23 mouse cellular contexts compared by ENCODE assay signal in the genomic region with DNA sequence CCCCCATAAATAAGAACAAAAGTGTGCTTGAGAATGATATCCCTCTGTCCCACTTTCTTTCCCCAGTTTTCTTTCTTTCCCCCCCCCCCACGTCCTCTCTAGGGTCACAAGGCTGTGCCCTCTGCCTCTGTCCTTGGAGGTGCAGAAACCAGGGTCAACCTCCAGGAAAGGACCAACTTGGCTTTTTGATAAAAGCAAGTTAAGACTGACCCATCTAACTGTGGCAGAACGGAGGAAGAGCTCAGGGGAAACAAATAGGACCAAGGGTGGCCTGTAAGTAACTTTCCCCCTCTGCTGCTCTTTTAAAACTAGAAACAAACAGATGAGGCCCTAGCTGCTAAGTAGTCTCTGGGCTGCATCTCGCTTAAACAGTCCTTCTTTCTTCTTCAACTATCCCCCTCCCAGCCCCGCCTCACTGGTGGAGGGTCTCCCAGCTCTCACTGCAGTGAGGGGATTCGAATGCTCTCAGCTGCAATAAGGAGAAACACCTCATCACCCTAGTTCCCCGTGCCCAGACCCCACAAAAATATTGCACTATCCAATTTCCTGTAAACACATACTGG. TPM values are rescaled to one million over a fixed set of nuclear protein-coding genes. Genes with fewer than 3 reads are reported as not detected.
DNase-seq lines count a peak whose midpoint lies in the region; ATAC-seq and TF ChIP-seq lines count a peak whose summit lies in the region.
"Had no signal": no experiment of that assay in that cellular context is flagged by ENCODE, and none has a peak within 500 bp of the region (broad histone marks: within the 10 kb centered on the region; RNA-seq: fewer than 3 reads in every experiment).

No protein-coding gene starts in this region.

- H3K27me3 ChIP-seq in hindbrain, embryonic 11.5 days (ENCODE audit: control insufficient read depth, insufficient read depth, low read length), result peaks cover 87% of the 10 kb centered on the region
- peaks cover 34% of the 10 kb centered on the region for H3K27me3 ChIP-seq in hindbrain, embryonic 16.5 days (replicated peaks; ENCODE audit: control insufficient read depth, insufficient read depth, low read length)
- H3K27me3 ChIP-seq in kidney, embryonic 16.5 days (ENCODE audit: insufficient read depth, low read length), result peaks cover 88% of the 10 kb centered on the region
- H3K27me3 ChIP-seq in midbrain, embryonic 14.5 days (ENCODE audit: control insufficient read depth, insufficient read depth, low read length), result peaks cover 61% of the 10 kb centered on the region
- peaks cover 43% of the 10 kb centered on the region for H3K27me3 ChIP-seq in midbrain, postnatal 0 days (ENCODE audit: insufficient read depth, low read length)

- H3K27ac ChIP-seq in hindbrain, embryonic 11.5 days (ENCODE audit: low read depth, low read length), result no peak overlapping the region
- no peak overlapping the region for H3K27ac ChIP-seq in hindbrain, embryonic 16.5 days (ENCODE audit: low read depth, low read length)
- peak overlapping the region; percentile 86 for H3K27ac ChIP-seq in kidney, embryonic 16.5 days (ENCODE audit: low read length)
- no peak overlapping the region for H3K27ac ChIP-seq in midbrain, embryonic 14.5 days (replicated peaks; ENCODE audit: low read depth, low read length)
- H3K27ac ChIP-seq in midbrain, postnatal 0 days (ENCODE audit: low read depth, low read length), result no peak overlapping the region
- H3K27ac ChIP-seq: embryonic facial prominence, embryonic 10.5 days; forebrain, embryonic 13.5 days; heart, adult 2 months; heart, embryonic 15.5 days; hindbrain, embryonic 14.5 days had no signal

- no peak overlapping the region for H3K9ac ChIP-seq in hindbrain, embryonic 11.5 days (ENCODE audit: low read depth, low read length)
- H3K9ac ChIP-seq in hindbrain, embryonic 16.5 days (ENCODE audit: low read depth, low read length), result no peak overlapping the region
- no peak overlapping the region for H3K9ac ChIP-seq in kidney, embryonic 16.5 days (replicated peaks; ENCODE audit: low read length)
- no peak overlapping the region for H3K9ac ChIP-seq in midbrain, embryonic 14.5 days (replicated peaks; ENCODE audit: low read length)
- no peak overlapping the region for H3K9ac ChIP-seq in midbrain, postnatal 0 days (replicated peaks; ENCODE audit: low read length, poor library complexity, severe bottlenecking)
- H3K9ac ChIP-seq: forebrain, embryonic 13.5 days; forebrain, postnatal 0 days; heart, embryonic 15.5 days; hindbrain, embryonic 14.5 days had no signal

- no peak overlapping the region for H3K4me2 ChIP-seq in hindbrain, embryonic 11.5 days (replicated peaks; ENCODE audit: low read depth, low read length)
- H3K4me2 ChIP-seq in hindbrain, embryonic 16.5 days (ENCODE audit: low read length), result no peak overlapping the region
- no peak overlapping the region for H3K4me2 ChIP-seq in kidney, embryonic 16.5 days (replicated peaks; ENCODE audit: low read depth, low read length)
- H3K4me2 ChIP-seq in midbrain, embryonic 14.5 days (ENCODE audit: low read length), result no peak overlapping the region
- H3K4me2 ChIP-seq in midbrain, postnatal 0 days (ENCODE audit: low read depth, low read length, poor library complexity, severe bottlenecking), result no peak overlapping the region
- H3K4me2 ChIP-seq: forebrain, embryonic 13.5 days; heart, embryonic 11.5 days; heart, embryonic 15.5 days; hindbrain, embryonic 14.5 days had no signal

- ATAC-seq in hindbrain, embryonic 11.5 days (ENCODE audit: low FRiP score), result no peak
- no peak for ATAC-seq in hindbrain, embryonic 16.5 days
- no peak for ATAC-seq in kidney, embryonic 16.5 days (ENCODE audit: low FRiP score, low TSS enrichment)
- ATAC-seq in midbrain, embryonic 14.5 days (ENCODE audit: low FRiP score, low TSS enrichment), result no peak
- ATAC-seq in midbrain, postnatal 0 days (ENCODE audit: low FRiP score), result no peak
- ATAC-seq: forebrain, embryonic 13.5 days; forebrain, postnatal 0 days had no signal

- H3K4me1 ChIP-seq in hindbrain, embryonic 11.5 days (replicated peaks; ENCODE audit: control insufficient read depth, insufficient read depth, low read length), result peaks cover 20% of the 10 kb centered on the region
- H3K4me1 ChIP-seq in hindbrain, embryonic 16.5 days (ENCODE audit: control insufficient read depth, insufficient read depth, low read depth, low read length), result peaks cover 48% of the 10 kb centered on the region
- peaks cover 48% of the 10 kb centered on the region for H3K4me1 ChIP-seq in kidney, embryonic 16.5 days (ENCODE audit: insufficient read depth, low read length)
- peaks cover 44% of the 10 kb centered on the region for H3K4me1 ChIP-seq in midbrain, embryonic 14.5 days (ENCODE audit: control insufficient read depth, insufficient read depth, low read length)
- peaks cover 4% of the 10 kb centered on the region; the same call in 1 of the 2 replicates for H3K4me1 ChIP-seq in midbrain, postnatal 0 days (ENCODE audit: insufficient read depth, low read length)

- H3K9me3 ChIP-seq in hindbrain, embryonic 11.5 days (ENCODE audit: control insufficient read depth, low read length), result no peaks in the 10 kb centered on the region
- no peaks in the 10 kb centered on the region for H3K9me3 ChIP-seq in hindbrain, embryonic 16.5 days (ENCODE audit: control insufficient read depth, low read length)
- H3K9me3 ChIP-seq in kidney, embryonic 16.5 days (ENCODE audit: low read length), result no peaks in the 10 kb centered on the region
- H3K9me3 ChIP-seq in midbrain, embryonic 14.5 days (ENCODE audit: control insufficient read depth, low read length), result no peaks in the 10 kb centered on the region
- H3K9me3 ChIP-seq in midbrain, postnatal 0 days (ENCODE audit: low read length), result no peaks in the 10 kb centered on the region
- H3K9me3 ChIP-seq: embryonic facial prominence, embryonic 10.5 days; forebrain, embryonic 13.5 days; heart, embryonic 15.5 days had no signal

- no peak for TF ChIP-seq CTCF in midbrain, postnatal 0 days (IDR thresholded peaks at IDR 0.05)

- H3K36me3 ChIP-seq in hindbrain, embryonic 11.5 days (ENCODE audit: control insufficient read depth, insufficient read depth, low read length), result no peaks in the 10 kb centered on the region
- H3K36me3 ChIP-seq in hindbrain, embryonic 16.5 days (ENCODE audit: control insufficient read depth, insufficient read depth, low read length), result no peaks in the 10 kb centered on the region
- H3K36me3 ChIP-seq in kidney, embryonic 16.5 days (ENCODE audit: insufficient read depth, low read length), result no peaks in the 10 kb centered on the region
- H3K36me3 ChIP-seq in midbrain, embryonic 14.5 days (ENCODE audit: control insufficient read depth, insufficient read depth, low read length), result no peaks in the 10 kb centered on the region
- H3K36me3 ChIP-seq in midbrain, postnatal 0 days (ENCODE audit: insufficient read depth, low read length), result no peaks in the 10 kb centered on the region
- H3K36me3 ChIP-seq: embryonic facial prominence, embryonic 10.5 days; heart, embryonic 15.5 days had no signal

- DNase-seq in hindbrain, embryonic 11.5 days (ENCODE audit: low spot score), result peak; percentile 46
- no peak for DNase-seq in kidney, adult 8-10 months
- DNase-seq in midbrain, embryonic 14.5 days, result peak; percentile 33
- DNase-seq in midbrain, postnatal 0 days (ENCODE audit: low spot score), result no peak
- DNase-seq in testis, postnatal 10 days (ENCODE audit: low spot score), result no peak
- DNase-seq: adrenal gland, adult 2 months; adrenal gland, postnatal 25 days; cerebellum, adult 2 months; gastrocnemius, postnatal 14 days; heart, adult 2 months; heart, postnatal 14 days had no signal

- no peak overlapping the region for H3K4me3 ChIP-seq in hindbrain, embryonic 11.5 days (ENCODE audit: low read depth, low read length)
- H3K4me3 ChIP-seq in hindbrain, embryonic 16.5 days (ENCODE audit: low read length), result no peak overlapping the region
- H3K4me3 ChIP-seq in kidney, embryonic 16.5 days (ENCODE audit: low read length), result no peak overlapping the region
- H3K4me3 ChIP-seq in midbrain, embryonic 14.5 days (replicated peaks; ENCODE audit: low read depth, low read length), result no peak overlapping the region
- H3K4me3 ChIP-seq in midbrain, postnatal 0 days (ENCODE audit: low read depth, low read length), result no peak overlapping the region
- H3K4me3 ChIP-seq: embryonic facial prominence, embryonic 10.5 days; forebrain, embryonic 13.5 days; heart, adult 2 months; heart, embryonic 15.5 days had no signal

- 3% methylated on average over 6 of the region's 6 CpGs for WGBS in hindbrain, embryonic 11.5 days
- 15% methylated on average over 6 of the region's 6 CpGs for WGBS in hindbrain, embryonic 16.5 days
- WGBS in kidney, embryonic 16.5 days, result 10% methylated on average over 6 of the region's 6 CpGs
- under 1% methylated on average over 6 of the region's 6 CpGs for WGBS in midbrain, embryonic 14.5 days
- 14% methylated on average over 6 of the region's 6 CpGs for WGBS in midbrain, postnatal 0 days

RNA-seq across cellular contexts. Expression of gene Uncx, which starts 12.9 kb away (rescaled TPM):
- 57.9 and 66.8 TPM in 2 replicates for polyA plus RNA-seq in hindbrain, embryonic 11.5 days (2014; fragmentation: Nextera tagmentation; extraction: Ambion mirVana)
- polyA plus RNA-seq in hindbrain, embryonic 16.5 days (2015; fragmentation: Nextera tagmentation; extraction: Ambion mirVana), result 24.9 and 26.7 TPM in 2 replicates
- polyA plus RNA-seq in kidney, embryonic 16.5 days (2015; fragmentation: Nextera tagmentation; extraction: Ambion mirVana), result 52.8 and 65.4 TPM in 2 replicates
- polyA plus RNA-seq in midbrain, embryonic 14.5 days (2014; fragmentation: Nextera tagmentation; extraction: Ambion mirVana), result 39.6 and 44.0 TPM in 2 replicates
- 21.2 and 24.3 TPM in 2 replicates for total RNA-seq in midbrain, postnatal 0 days (2014; rRNA removed)
- 15.5 and 20.0 TPM in 2 replicates for polyA plus RNA-seq in midbrain, postnatal 0 days (2015; fragmentation: Nextera tagmentation; extraction: Ambion mirVana)
- total RNA-seq: adrenal gland, adult 2 months; adrenal gland, postnatal 25 days; CH12.LX; gastrocnemius, adult 18-20 months; gastrocnemius, postnatal 14 days; heart, adult 2 months; heart, postnatal 14 days; hematopoietic stem cell, adult 5-6 weeks had no signal
- polyA plus RNA-seq: adrenal gland, adult 2 months; gonadal fat pad, adult 2 months; heart, adult 2 months; heart, embryonic 15.5 days had no signal

Comparison
In these comparisons a context has a peak if more than half of its experiments do, and no peak if none do; other contexts are left out.
1. DNase-seq: peak in hindbrain, embryonic 11.5 days (single experiment) and midbrain, embryonic 14.5 days (single experiment); none in kidney, adult 8-10 months (0 of 2), midbrain, postnatal 0 days (single experiment) and testis, postnatal 10 days (single experiment).